In genomic region chr4:149611376-149612044, GRCm38 (mm10) we compare ENCODE assay signal across 8 mouse cellular contexts. TPM values are rescaled to one million over a fixed set of nuclear protein-coding genes. Genes with fewer than 3 reads are reported as not detected.
A peak's percentile ranks its signal among the peaks of the same experiment; 100 is the strongest.
DNase-seq lines count a peak whose midpoint lies in the region; ATAC-seq and TF ChIP-seq lines count a peak whose summit lies in the region.
"Had no signal": no experiment of that assay in that cellular context is flagged by ENCODE, and none has a peak within 500 bp of the region (broad histone marks: within the 10 kb centered on the region; RNA-seq: fewer than 3 reads in every experiment).

No protein-coding gene starts in this region.

- H3K4me1 ChIP-seq in kidney, embryonic 14.5 days (ENCODE audit: control insufficient read depth, insufficient read depth, low read length), result peaks cover 10% of the 10 kb centered on the region
- no peaks in the 10 kb centered on the region for H3K4me1 ChIP-seq in thymus, adult 2 months (replicated peaks; ENCODE audit: control insufficient read depth, insufficient read depth, low read length)
- H3K4me1 ChIP-seq: liver, embryonic 15.5 days had no signal

- no peak overlapping the region for H3K4me2 ChIP-seq in kidney, embryonic 14.5 days (replicated peaks; ENCODE audit: low read depth, low read length)
- H3K4me2 ChIP-seq: liver, embryonic 15.5 days had no signal

- TF ChIP-seq POLR2A in thymus, adult 2 months (IDR thresholded peaks at IDR 0.05; ENCODE audit: control insufficient read depth, extremely low read depth, insufficient read depth, low read length, poor library complexity), result no peak

- H3K27me3 ChIP-seq in kidney, embryonic 14.5 days (ENCODE audit: control insufficient read depth, insufficient read depth, low read length), result no peaks in the 10 kb centered on the region
- H3K27me3 ChIP-seq in thymus, adult 2 months (ENCODE audit: control insufficient read depth, insufficient read depth, low read length), result no peaks in the 10 kb centered on the region
- H3K27me3 ChIP-seq: liver, embryonic 15.5 days had no signal

- peak; percentile 50 for DNase-seq in kidney, adult 9 months
- peak; percentile 61 for DNase-seq in A20 (ENCODE audit: low read depth, low spot score)
- peak; percentile 40 to 68 for DNase-seq in CD8-positive naive resting alpha-beta T cell, adult 2 months (ENCODE audit: low read depth in 2 of 2, low spot score in 2 of 2)
- peak; percentile 71 for DNase-seq in cerebellum, adult 9-10 months
- DNase-seq in kidney, postnatal 4 days, result peak; percentile 76 to 79
- DNase-seq in thymus, adult 2 months, result peak; percentile 45

- TF ChIP-seq CTCF in thymus, adult 2 months (IDR thresholded peaks at IDR 0.05; ENCODE audit: borderline replicate concordance, control insufficient read depth, extremely low read depth, insufficient read depth, low read length, poor library complexity), result no peak

- H3K9ac ChIP-seq in kidney, embryonic 14.5 days (ENCODE audit: low read depth, low read length), result no peak overlapping the region
- H3K9ac ChIP-seq: liver, embryonic 15.5 days had no signal

- H3K4me3 ChIP-seq in kidney, embryonic 14.5 days (ENCODE audit: low read length), result no peak overlapping the region
- no peak overlapping the region for H3K4me3 ChIP-seq in thymus, adult 2 months (ENCODE audit: control insufficient read depth, insufficient read depth, low read length)
- H3K4me3 ChIP-seq: liver, embryonic 15.5 days had no signal

- WGBS in kidney, embryonic 14.5 days, result 50% methylated on average over 10 of the region's 10 CpGs
- 50% methylated on average over 10 of the region's 10 CpGs for WGBS in thymus, adult 2 months

- H3K36me3 ChIP-seq in kidney, embryonic 14.5 days (ENCODE audit: control insufficient read depth, insufficient read depth, low read length), result peaks cover 2% of the 10 kb centered on the region
- H3K36me3 ChIP-seq in thymus, adult 2 months (ENCODE audit: control insufficient read depth, insufficient read depth, low read length), result no peaks in the 10 kb centered on the region
- H3K36me3 ChIP-seq: liver, embryonic 15.5 days had no signal

- H3K9me3 ChIP-seq in kidney, embryonic 14.5 days (ENCODE audit: control insufficient read depth, low read length), result 0 out of 2 replicates have a peak, but pooled peaks cover 3% of the 10 kb centered on the region
- H3K9me3 ChIP-seq: liver, embryonic 15.5 days had no signal

- H3K27ac ChIP-seq in kidney, embryonic 14.5 days (ENCODE audit: low read depth, low read length), result no peak overlapping the region
- no peak overlapping the region for H3K27ac ChIP-seq in thymus, adult 2 months (ENCODE audit: control insufficient read depth, insufficient read depth, low read length)
- H3K27ac ChIP-seq: liver, embryonic 15.5 days had no signal

- ATAC-seq in kidney, embryonic 14.5 days (ENCODE audit: low FRiP score, low TSS enrichment), result no peak

RNA-seq across cellular contexts. Expression of gene Clstn1, which starts 25.2 kb away (rescaled TPM):
- polyA plus RNA-seq in kidney, embryonic 14.5 days (2014; fragmentation: Nextera tagmentation; extraction: Ambion mirVana), result 24.7 and 33.5 TPM in 2 replicates
- 21.6 and 24.5 TPM in 2 replicates for polyA plus RNA-seq in thymus, adult 2 months (2012; rRNA removed)
